Mouse (Mus musculus) T-helper 2 cell (primary cell): ENCODE results near the gene Vav2.

Source experiments
- in situ Hi-C: fragments of 300-600 bp; cut with MboI, MseI; formaldehyde crosslinking; loops from one replicate; pipeline ENCODE4 v1.15.1; 2025; ENCODE audit warnings: high pct_unique_total_duplicates

The Vav2 gene

GRCm38 (mm10) chr2:27441767-27442707 is 15.2 kb upstream of the Vav2 start, which contains the start of gene Brd3os:
Gene Brd3os (plus strand): TSS chr2:27442324.
- in situ Hi-C loops: no loop called here

- in situ Hi-C loops: no loop called here
These were observed 11.4 kb upstream of the Vav2 start for GRCm38 (mm10) chr2:27438281-27438680.

- in situ Hi-C loops: no loop called here
These were observed 11.0 kb upstream of the Vav2 start for GRCm38 (mm10) chr2:27437876-27438275.

- in situ Hi-C loops: no loop called here
These were observed 5.8 kb upstream of the Vav2 start for GRCm38 (mm10) chr2:27432599-27432998.

GRCm38 (mm10) chr2:27430621-27431020 is 3.8 kb upstream of the Vav2 start:
- in situ Hi-C loops: no loop called here

GRCm38 (mm10) chr2:27428071-27428470 is 1.2 kb upstream of the Vav2 start:
- in situ Hi-C loops: loop anchor here (5.0 kb wide), 1 partner anchor 141 kb away; no protein-coding TSS in a partner anchor

- in situ Hi-C loops: loop anchor here (5.0 kb wide), 1 partner anchor 139 kb away; no protein-coding TSS in a partner anchor
These were observed 403 bp downstream of the Vav2 start for GRCm38 (mm10) chr2:27426406-27426854.

GRCm38 (mm10) chr2:27425751-27426405 is 955 bp downstream of the Vav2 start:
- in situ Hi-C loops: loop anchor here (5.0 kb wide), 1 partner anchor 139 kb away; no protein-coding TSS in a partner anchor

GRCm38 (mm10) chr2:27425161-27425611 is 1.6 kb downstream of the Vav2 start:
- in situ Hi-C loops: loop anchor here (5.0 kb wide), 1 partner anchor 138 kb away; no protein-coding TSS in a partner anchor

GRCm38 (mm10) chr2:27423596-27423995 is 3.2 kb downstream of the Vav2 start:
- in situ Hi-C loops: no loop called here

- in situ Hi-C loops: no loop called here
These were observed 5.4 kb downstream of the Vav2 start for GRCm38 (mm10) chr2:27421293-27422068.

- in situ Hi-C loops: no loop called here
These were observed 8.2 kb downstream of the Vav2 start for GRCm38 (mm10) chr2:27418577-27419070.

GRCm38 (mm10) chr2:27417648-27418153 is 9.1 kb downstream of the Vav2 start:
- in situ Hi-C loops: no loop called here

- in situ Hi-C loops: no loop called here
These were observed 10.4 kb downstream of the Vav2 start for GRCm38 (mm10) chr2:27416425-27416824.

GRCm38 (mm10) chr2:27415060-27415783 is 11.6 kb downstream of the Vav2 start:
- in situ Hi-C loops: no loop called here

GRCm38 (mm10) chr2:27413936-27414657 is 12.7 kb downstream of the Vav2 start:
- in situ Hi-C loops: no loop called here

GRCm38 (mm10) chr2:27413582-27413935 is 13.3 kb downstream of the Vav2 start:
- in situ Hi-C loops: no loop called here

- in situ Hi-C loops: no loop called here
These were observed 14.5 kb downstream of the Vav2 start for GRCm38 (mm10) chr2:27412245-27412800.

- in situ Hi-C loops: no loop called here
These were observed 15.1 kb downstream of the Vav2 start for GRCm38 (mm10) chr2:27411688-27412174.
